ENCODE assay signal across 9 mouse cellular contexts in the genomic region with DNA sequence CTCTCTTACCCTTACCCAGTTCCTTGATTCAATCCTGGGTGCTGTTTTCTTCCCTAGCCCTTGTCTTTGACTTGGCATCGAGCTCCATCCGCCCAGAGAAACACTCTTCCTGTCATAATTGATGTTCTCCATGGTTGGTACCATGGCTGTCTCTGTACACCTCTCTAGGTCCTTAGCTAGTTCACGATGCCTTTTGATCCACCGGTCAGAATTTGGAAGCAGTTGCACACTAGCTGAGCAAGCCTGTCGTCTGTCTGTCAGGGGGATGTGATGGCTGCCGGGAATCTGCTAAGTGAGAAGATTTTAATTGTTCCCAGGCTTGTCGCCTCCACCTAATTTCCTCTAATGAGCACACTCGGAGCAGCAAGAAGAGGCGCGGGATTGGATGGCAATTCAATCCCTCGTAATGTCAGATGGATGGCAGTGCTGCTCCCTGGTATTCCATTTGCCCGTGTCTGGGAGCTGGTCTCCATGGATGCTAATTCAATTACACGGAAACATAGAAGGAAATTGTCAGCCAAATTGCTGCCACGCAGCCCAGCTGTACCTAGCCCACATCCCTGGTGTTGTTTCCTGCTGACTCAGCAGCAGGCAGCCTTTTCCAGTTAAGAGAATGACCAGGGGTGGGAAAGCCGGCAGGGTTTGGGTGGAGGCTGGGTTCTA. TPM values are rescaled to one million over a fixed set of nuclear protein-coding genes. Genes with fewer than 3 reads are reported as not detected.
A peak's percentile ranks its signal among the peaks of the same experiment; 100 is the strongest.
DNase-seq lines count a peak whose midpoint lies in the region; ATAC-seq and TF ChIP-seq lines count a peak whose summit lies in the region.
"Had no signal": no experiment of that assay in that cellular context is flagged by ENCODE, and none has a peak within 500 bp of the region (broad histone marks: within the 10 kb centered on the region; RNA-seq: fewer than 3 reads in every experiment).

No protein-coding gene starts in this region.

- no peak overlapping the region for H3K4me2 ChIP-seq in embryonic facial prominence, embryonic 11.5 days (ENCODE audit: low read depth, low read length)
- H3K4me2 ChIP-seq in midbrain, embryonic 13.5 days (replicated peaks), result peak overlapping the region; percentile 31
- no peak overlapping the region for H3K4me2 ChIP-seq in liver, postnatal 0 days (ENCODE audit: low read depth, low read length)
- H3K4me2 ChIP-seq in kidney, embryonic 16.5 days (replicated peaks; ENCODE audit: low read depth, low read length), result no peak overlapping the region

- ATAC-seq in embryonic facial prominence, embryonic 11.5 days (replicated peaks; ENCODE audit: insufficient number of reproducible peaks, low FRiP score, low TSS enrichment, low read depth), result peak; percentile 67; the same call in 1 of the 2 replicates
- peak; percentile 83 for ATAC-seq in midbrain, embryonic 13.5 days
- no peak for ATAC-seq in liver, postnatal 0 days
- no peak for ATAC-seq in kidney, embryonic 16.5 days (ENCODE audit: low FRiP score, low TSS enrichment)

- DNase-seq in ES-E14 (ENCODE audit: low read depth, low spot score), result no peak
- peak; percentile 83 for DNase-seq in embryonic facial prominence, embryonic 11.5 days (ENCODE audit: low spot score)
- DNase-seq in layer of hippocampus, adult 11-12 months (ENCODE audit: low spot score), result peak; percentile 66
- no peak for DNase-seq in T-cell, adult 2 months (ENCODE audit: low spot score)
- DNase-seq in liver, postnatal 0 days, result no peak
- no peak for DNase-seq in thymus, postnatal 25 days

- no peaks in the 10 kb centered on the region for H3K36me3 ChIP-seq in ES-E14 (ENCODE audit: control insufficient read depth, insufficient read depth, low read length, poor library complexity, severe bottlenecking)
- H3K36me3 ChIP-seq in embryonic facial prominence, embryonic 11.5 days (replicated peaks; ENCODE audit: control insufficient read depth, insufficient read depth, low read depth, low read length), result no peaks in the 10 kb centered on the region
- H3K36me3 ChIP-seq in midbrain, embryonic 13.5 days, result no peaks in the 10 kb centered on the region
- H3K36me3 ChIP-seq in liver, postnatal 0 days (replicated peaks; ENCODE audit: insufficient read depth, low read length), result no peaks in the 10 kb centered on the region
- no peaks in the 10 kb centered on the region for H3K36me3 ChIP-seq in kidney, embryonic 16.5 days (ENCODE audit: insufficient read depth, low read length)

- no peak for TF ChIP-seq EP300 in liver, postnatal 0 days (IDR thresholded peaks at IDR 0.05; ENCODE audit: low read depth)

- in situ Hi-C loops in ES-E14 (cut with MboI; ENCODE audit: low sequenced_read_pairs in 2 of 2, unreplicated experiment in 2 of 2), result no loop called here

- no peaks in the 10 kb centered on the region for H3K27me3 ChIP-seq in embryonic facial prominence, embryonic 11.5 days (ENCODE audit: control insufficient read depth, insufficient read depth, low read length)
- H3K27me3 ChIP-seq in midbrain, embryonic 13.5 days, result peaks cover 52% of the 10 kb centered on the region
- H3K27me3 ChIP-seq in liver, postnatal 0 days (ENCODE audit: insufficient read depth, low read length), result no peaks in the 10 kb centered on the region
- no peaks in the 10 kb centered on the region for H3K27me3 ChIP-seq in kidney, embryonic 16.5 days (ENCODE audit: insufficient read depth, low read length)
- H3K27me3 ChIP-seq: megakaryocyte, embryonic 14.5 days had no signal

- H3K4me3 ChIP-seq in ES-E14 (ENCODE audit: insufficient read depth in 1 of 2, low read depth in 1 of 2, low read length in 2 of 2, poor library complexity in 1 of 2, severe bottlenecking in 1 of 2), result no peak overlapping the region
- H3K4me3 ChIP-seq in embryonic facial prominence, embryonic 11.5 days (ENCODE audit: low read depth, low read length), result no peak overlapping the region
- H3K4me3 ChIP-seq in midbrain, embryonic 13.5 days (replicated peaks), result no peak overlapping the region
- no peak overlapping the region for H3K4me3 ChIP-seq in liver, postnatal 0 days (ENCODE audit: low read depth, low read length)
- H3K4me3 ChIP-seq in kidney, embryonic 16.5 days (ENCODE audit: low read length), result no peak overlapping the region
- H3K4me3 ChIP-seq: megakaryocyte, embryonic 14.5 days had no signal

- H3K9ac ChIP-seq in ES-E14 (ENCODE audit: insufficient read depth, low read depth, low read length, poor library complexity, severe bottlenecking), result no peak overlapping the region
- no peak overlapping the region for H3K9ac ChIP-seq in embryonic facial prominence, embryonic 11.5 days (replicated peaks; ENCODE audit: low read length)
- H3K9ac ChIP-seq in midbrain, embryonic 13.5 days (replicated peaks), result 0 out of 2 replicates have a peak overlapping the region, but pooled peaks have one; percentile 34
- no peak overlapping the region for H3K9ac ChIP-seq in liver, postnatal 0 days (replicated peaks)
- H3K9ac ChIP-seq in kidney, embryonic 16.5 days (replicated peaks; ENCODE audit: low read length), result no peak overlapping the region

- WGBS in embryonic facial prominence, embryonic 11.5 days, result 28% methylated on average over 15 of the region's 15 CpGs
- 29% methylated on average over 15 of the region's 15 CpGs for WGBS in midbrain, embryonic 13.5 days
- 58% methylated on average over 15 of the region's 15 CpGs for WGBS in liver, postnatal 0 days (ENCODE audit: insufficient replicate concordance)
- WGBS in kidney, embryonic 16.5 days, result 29% methylated on average over 15 of the region's 15 CpGs

- H3K9me3 ChIP-seq in ES-E14 (ENCODE audit: control insufficient read depth, insufficient read depth, low read depth, low read length), result no peaks in the 10 kb centered on the region
- no peaks in the 10 kb centered on the region for H3K9me3 ChIP-seq in embryonic facial prominence, embryonic 11.5 days (replicated peaks; ENCODE audit: control insufficient read depth, low read length)
- peaks cover 5% of the 10 kb centered on the region; the same call in 1 of the 2 replicates for H3K9me3 ChIP-seq in midbrain, embryonic 13.5 days
- no peaks in the 10 kb centered on the region for H3K9me3 ChIP-seq in liver, postnatal 0 days (ENCODE audit: low read length)
- no peaks in the 10 kb centered on the region for H3K9me3 ChIP-seq in kidney, embryonic 16.5 days (ENCODE audit: low read length)

- no peaks in the 10 kb centered on the region; a peak in 1 of 4 replicates for H3K4me1 ChIP-seq in ES-E14 (ENCODE audit: control insufficient read depth in 2 of 2, insufficient read depth in 2 of 2, low read length in 2 of 2, poor library complexity in 1 of 2)
- no peaks in the 10 kb centered on the region for H3K4me1 ChIP-seq in embryonic facial prominence, embryonic 11.5 days (ENCODE audit: control insufficient read depth, insufficient read depth, low read length)
- peaks cover 20% of the 10 kb centered on the region for H3K4me1 ChIP-seq in midbrain, embryonic 13.5 days (replicated peaks)
- no peaks in the 10 kb centered on the region for H3K4me1 ChIP-seq in liver, postnatal 0 days (ENCODE audit: insufficient read depth)
- H3K4me1 ChIP-seq in kidney, embryonic 16.5 days (ENCODE audit: insufficient read depth, low read length), result no peaks in the 10 kb centered on the region
- H3K4me1 ChIP-seq: megakaryocyte, embryonic 14.5 days had no signal

- no peak for TF ChIP-seq CTCF in liver, postnatal 0 days (IDR thresholded peaks at IDR 0.05; ENCODE audit: low read depth)

- no peak overlapping the region for H3K27ac ChIP-seq in ES-E14 (ENCODE audit: insufficient read depth, low read depth, low read length, poor library complexity, severe bottlenecking)
- no peak overlapping the region for H3K27ac ChIP-seq in embryonic facial prominence, embryonic 11.5 days (replicated peaks; ENCODE audit: low read depth, low read length)
- peak overlapping the region; percentile 63 for H3K27ac ChIP-seq in midbrain, embryonic 13.5 days
- no peak overlapping the region for H3K27ac ChIP-seq in liver, postnatal 0 days (ENCODE audit: low read depth)
- H3K27ac ChIP-seq in kidney, embryonic 16.5 days (ENCODE audit: low read length), result no peak overlapping the region

TF ChIP-seq in ES-E14, 5 proteins besides CTCF, POLR2A, EP300 and RAD21:
- TF ChIP-seq MAFK (IDR thresholded peaks at IDR 0.05; ENCODE audit: insufficient read depth, low read depth, low read length) (peak; percentile 92), ZC3H11A (IDR thresholded peaks at IDR 0.05; ENCODE audit: borderline replicate concordance, low read depth, low read length) (no peak)

RNA-seq across cellular contexts. Expression of a gene that starts 33.7 kb away (rescaled TPM):
- total RNA-seq in ES-E14 (2012; rRNA removed), result 0.54 and 0.79 TPM in 2 replicates
- 1.6 and 1.8 TPM in 2 replicates for polyA plus RNA-seq in embryonic facial prominence, embryonic 11.5 days (2014; fragmentation: Nextera tagmentation; extraction: Ambion mirVana)
- polyA plus RNA-seq in midbrain, embryonic 13.5 days (2015; fragmentation: Nextera tagmentation; extraction: Ambion mirVana), result 2.1 and 2.5 TPM in 2 replicates
- polyA plus RNA-seq in liver, postnatal 0 days (2015; fragmentation: Nextera tagmentation; extraction: Ambion mirVana), result not detected in 2 replicates
- 0.55 and 0.81 TPM in 2 replicates for polyA plus RNA-seq in kidney, embryonic 16.5 days (2015; fragmentation: Nextera tagmentation; extraction: Ambion mirVana)

Comparison
In these comparisons a context has a peak if more than half of its experiments do, and no peak if none do; other contexts are left out.
1. DNase-seq: peak in embryonic facial prominence, embryonic 11.5 days (single experiment) and layer of hippocampus, adult 11-12 months (single experiment); none in ES-E14 (single experiment), T-cell, adult 2 months (single experiment), liver, postnatal 0 days (single experiment) and thymus, postnatal 25 days (single experiment).
2. ATAC-seq: peak in embryonic facial prominence, embryonic 11.5 days (single experiment) and midbrain, embryonic 13.5 days (single experiment); none in liver, postnatal 0 days (single experiment) and kidney, embryonic 16.5 days (single experiment).